Mouse (Mus musculus) Muller cell, postnatal 12 days (primary cell): ENCODE data around the gene Mcub.

ENCODE experiments used
- DNase-seq: peaks from one replicate; pipeline ENCODE4 v3.0.0-alpha.2; 2015; ENCODE audit errors: inconsistent ontology term

Mcub gene

DNA sequence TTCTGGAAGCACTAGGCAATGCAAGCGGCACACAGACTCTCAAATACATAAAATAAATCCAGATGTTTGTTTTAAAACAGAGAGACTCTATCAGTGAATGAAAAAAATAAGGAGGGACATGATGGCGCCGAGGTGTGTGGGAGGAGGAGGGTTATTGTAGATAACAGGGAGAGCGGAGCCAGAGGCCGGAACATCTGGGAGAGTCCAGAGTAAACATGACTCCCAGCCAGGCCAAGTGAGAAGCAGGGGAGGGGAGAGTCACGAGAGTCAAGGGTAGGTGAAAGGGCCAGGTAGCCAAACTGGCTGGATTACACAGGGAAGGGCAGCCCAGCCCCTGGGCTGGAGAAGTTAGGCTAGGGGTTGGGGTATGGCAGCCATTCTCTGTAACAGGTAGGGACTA, 73.4 kb downstream of the Mcub start:
- no peak for DNase-seq

DNA sequence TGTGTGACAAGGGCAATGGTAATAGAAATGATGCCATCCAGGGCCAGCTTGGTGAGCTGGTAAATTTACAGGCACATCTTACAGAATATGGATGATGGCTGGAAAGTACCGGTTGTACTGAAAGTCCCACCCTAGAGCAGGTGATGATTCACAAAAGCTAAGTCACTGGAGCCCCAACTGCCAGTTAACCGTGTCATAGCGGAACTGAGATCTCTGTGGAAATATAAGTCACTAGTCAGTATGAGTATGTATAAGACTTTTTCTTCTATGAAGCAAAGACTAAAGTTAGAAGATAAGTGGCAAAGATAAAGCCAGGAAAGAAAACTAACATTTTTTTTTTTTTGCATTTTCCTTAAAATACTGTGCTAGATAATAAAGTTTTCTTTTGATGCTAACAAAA, 76.9 kb downstream of the Mcub start:
- DNase-seq = no peak

DNA sequence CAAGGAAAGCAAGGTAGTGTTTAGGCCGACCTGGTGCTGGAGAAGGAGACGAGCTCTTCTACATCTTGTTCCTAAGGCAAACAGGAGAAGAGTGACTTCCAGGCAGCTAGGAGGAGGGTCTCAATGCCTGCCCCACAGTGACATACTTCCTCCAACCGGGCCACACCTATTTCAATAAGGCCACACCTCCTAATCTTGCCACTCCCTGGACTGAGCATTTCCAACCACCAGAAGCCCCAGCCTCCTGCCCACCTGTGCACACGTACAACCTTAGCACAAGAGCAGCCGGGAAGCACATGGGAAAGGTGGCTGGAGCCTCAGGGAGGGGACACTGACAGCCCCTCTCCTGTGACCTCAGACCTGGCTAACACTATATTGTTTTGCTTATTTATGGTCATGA, 78.0 kb downstream of the Mcub start:
- DNase-seq = no peak

DNA sequence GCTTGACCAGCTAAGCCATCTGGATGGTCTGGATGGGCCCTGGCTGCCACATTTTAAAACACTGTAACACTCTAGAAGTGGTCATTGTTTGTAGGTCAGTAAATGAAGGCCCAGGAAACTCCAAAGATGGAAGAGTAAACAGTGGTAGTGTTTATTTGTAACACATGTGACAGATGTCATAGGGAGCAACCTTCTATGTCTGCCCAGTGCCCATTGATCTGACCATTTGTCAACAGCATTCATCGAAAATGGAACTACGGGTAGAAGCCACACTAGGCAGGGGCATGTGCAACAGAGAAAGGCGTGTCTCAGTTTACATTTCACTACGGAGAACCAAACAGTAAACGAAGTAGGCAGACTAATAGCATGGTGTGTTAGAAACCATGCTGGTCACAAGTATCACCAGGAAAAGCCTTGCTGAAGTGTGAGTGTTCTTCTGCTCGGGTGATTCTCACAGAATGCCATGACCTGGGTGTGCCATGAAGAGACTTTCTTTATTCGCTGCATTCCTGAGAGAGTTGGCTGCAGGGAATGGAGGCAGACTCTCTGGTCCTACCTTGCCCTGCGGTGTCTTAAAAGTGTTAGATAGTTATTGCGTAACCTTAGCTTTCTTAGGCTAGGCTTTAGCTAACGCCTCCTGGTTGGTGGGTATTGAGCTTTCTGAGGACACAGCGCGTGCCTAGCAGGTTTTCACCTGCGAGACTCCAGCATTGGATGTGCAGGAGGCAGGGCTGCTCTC, 82.1 kb downstream of the Mcub start:
- DNase-seq = no peak

DNA sequence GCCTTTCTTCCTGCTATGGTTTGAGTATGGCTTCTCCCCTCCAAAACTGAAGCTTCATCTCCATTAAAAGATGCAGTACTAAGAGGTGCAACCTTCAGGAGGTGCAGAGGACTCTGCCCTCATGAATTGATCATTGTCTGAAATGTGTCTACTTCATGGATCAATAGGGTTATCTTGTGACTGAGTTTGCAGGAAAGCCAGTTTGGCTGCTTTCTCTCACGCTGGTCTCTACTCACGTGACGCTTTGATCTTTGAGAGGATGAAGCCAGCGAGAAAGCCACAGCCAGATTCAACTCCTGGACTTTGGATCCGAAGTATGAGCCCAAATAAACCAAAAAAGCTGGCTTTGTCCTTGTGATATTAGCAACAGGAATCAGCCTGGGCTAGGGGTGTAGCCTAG, 83.6 kb downstream of the Mcub start:
- no peak for DNase-seq

DNA sequence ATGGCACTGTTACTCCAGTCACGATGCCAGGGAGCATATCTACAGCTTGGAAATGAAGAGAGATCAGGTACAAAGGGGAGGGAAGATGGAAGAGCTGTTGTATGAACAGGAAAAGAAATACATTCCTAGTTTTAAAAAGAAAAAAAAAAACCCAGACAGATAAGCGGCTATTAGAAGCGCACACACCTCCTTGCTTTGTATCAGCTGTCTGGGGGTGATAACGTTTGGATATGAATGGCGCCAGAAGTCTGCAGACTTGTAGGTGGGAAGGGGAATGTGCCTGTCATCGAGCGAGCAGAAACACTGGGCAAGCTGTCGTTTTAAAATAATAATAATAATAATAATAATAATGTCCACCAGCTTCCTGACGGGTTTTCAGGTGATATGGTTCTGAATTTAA, 84.4 kb downstream of the Mcub start:
- no peak for DNase-seq

DNA sequence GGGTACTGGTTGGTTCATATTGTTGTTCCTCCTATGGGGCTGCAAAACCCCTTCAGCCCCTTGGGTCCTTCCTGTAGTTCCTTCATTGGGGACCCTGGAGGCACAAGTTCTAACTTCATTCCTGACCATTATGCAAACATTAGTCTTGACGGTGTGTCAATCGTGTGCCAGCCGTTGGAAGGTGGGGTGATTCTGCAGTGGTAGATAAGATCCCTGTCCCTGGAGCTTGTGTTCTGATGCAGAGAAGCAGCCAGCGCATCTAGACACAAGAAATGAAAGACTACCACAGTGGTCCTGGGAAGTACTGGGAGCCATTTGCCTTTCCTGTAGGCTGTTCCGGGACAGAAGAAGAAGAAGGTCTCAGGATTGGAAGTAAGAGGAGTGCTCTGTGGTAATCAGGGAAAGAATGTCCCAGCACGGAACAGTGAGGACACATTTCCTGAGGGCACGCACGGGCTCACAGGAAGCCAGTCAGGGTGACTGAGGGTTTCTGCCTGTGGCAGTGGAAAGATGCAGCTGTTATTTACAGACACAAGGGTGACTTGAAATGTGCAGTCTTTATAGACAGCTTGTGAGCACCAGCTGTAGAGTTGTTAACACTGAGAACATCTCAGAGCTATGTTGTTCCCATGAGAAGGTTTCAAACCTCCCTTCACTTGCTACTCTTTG, 88.9 kb downstream of the Mcub start:
- no peak for DNase-seq

DNA sequence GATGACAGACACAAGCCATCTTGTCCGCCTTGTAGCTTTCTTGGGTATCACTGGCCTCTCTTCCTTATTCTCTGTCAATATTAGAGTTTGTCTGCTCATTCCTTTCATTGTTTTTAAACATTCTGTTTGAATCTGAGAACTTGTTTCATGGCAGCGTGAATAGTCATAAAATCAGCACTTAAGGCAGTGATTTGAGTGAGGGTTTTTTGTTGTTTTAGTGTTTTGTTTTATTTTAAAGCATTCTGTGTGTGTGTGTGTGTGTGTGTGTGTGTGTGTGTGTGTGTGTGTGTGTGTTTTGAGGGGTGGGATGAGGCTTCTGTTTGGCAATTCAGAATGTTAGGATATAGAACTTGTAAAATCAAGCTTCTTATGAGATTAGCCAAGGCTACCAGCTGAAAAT, 90.1 kb downstream of the Mcub start:
- DNase-seq = no peak

DNA sequence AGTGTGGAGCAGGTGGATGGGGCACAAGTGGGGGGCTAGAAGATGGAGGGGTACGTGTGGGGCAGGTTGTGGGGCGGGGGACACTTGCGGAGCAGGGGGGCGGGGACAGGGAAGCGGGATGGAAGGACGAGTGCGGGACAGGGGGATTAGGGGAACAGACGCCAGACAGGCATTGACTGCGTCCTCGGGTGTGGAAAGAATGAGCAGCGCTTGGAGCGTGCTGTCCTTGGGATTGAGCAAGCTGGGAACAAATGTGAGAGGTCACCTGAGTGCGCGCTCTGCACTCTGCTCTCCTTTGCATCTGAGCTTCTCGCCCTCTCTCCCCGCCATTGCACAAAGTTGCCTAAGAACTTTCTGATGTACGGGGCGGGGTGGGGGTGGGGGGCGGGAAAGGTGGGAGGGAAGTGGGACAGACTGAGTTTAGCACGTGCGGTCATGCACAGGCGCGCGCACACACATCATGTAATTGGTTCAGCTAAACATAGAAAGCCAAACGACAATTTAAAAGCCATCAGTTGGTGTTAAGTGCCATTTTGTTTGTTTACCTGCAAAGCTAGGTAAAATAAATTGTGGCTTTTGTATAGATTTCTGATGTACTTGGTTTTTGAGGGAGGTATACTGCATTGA, 90.8 kb downstream of the Mcub start:
- DNase-seq = peak; percentile 31

DNA sequence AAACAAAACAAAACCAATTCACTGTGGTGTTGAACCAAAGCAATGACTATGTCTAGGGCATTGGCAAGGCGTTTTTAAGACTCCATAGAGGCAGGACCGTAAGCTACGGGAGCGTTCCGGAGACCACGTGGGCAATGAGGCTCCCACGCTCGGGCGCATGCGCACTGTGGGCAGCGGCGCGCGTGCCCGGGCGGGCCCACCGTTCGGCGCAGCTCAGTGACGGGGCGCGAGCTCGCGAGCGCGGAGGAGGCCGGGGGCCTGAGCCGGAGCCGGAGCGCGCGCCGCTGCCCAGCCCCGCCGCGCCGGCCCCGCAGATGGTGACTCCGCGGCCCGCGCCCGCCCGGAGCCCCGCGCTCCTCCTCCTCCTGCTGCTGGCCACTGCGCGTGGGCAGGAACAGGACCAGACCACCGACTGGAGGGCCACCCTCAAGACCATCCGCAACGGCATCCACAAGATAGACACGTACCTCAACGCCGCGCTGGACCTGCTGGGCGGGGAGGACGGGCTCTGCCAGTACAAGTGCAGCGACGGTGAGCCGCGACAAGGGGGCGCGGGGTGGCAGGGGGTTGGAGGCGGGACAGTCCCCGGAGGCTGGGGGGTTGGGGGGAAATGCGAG, 91.5 kb downstream of the Mcub start, which contains the start of gene Pla2g12a:
Gene Pla2g12a (plus strand): TSS at position 202 of the 617 bp plus-strand sequence.
- peak; percentile 92 for DNase-seq

DNA sequence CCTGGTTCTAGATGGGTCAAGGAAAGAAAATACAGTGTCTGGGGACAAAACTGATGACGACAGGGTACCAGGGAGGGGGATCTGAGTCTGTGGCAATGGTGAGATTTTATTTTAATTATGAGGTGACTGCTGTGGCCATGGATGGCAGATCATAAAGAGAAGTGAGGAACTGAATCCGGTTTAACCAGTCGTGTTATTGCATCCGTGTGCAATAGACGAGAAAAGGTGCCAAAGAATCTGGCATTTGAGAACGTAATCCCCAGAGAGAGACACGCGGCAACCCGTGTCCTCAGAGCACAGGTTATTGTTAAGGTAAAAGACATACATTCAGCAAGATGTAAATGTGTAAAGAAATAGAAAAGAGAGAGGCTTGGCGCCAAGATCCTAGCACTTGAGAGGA, 92.7 kb downstream of the Mcub start:
- no peak for DNase-seq
